Mouse (Mus musculus) hindbrain, embryonic 13.5 days (tissue): ENCODE data around the gene Nfib. TPM values are rescaled to one million over a fixed set of nuclear protein-coding genes. Genes with fewer than 3 reads are reported as not detected.

Source experiments
- ATAC-seq: fragments of 200-750 bp; cut with Nextera tagmentation; 2 replicates; pipeline ENCODE4 v1.8.0; 2017; ENCODE audit warnings: moderate TSS enrichment; ENCODE audit not compliant: low FRiP score
- H3K27ac ChIP-seq: fragments of 300-500 bp; sonication (generic); 2 replicates; pipeline ENCODE4 v1.5.1; 2015; ENCODE audit warnings: inconsistent platforms, mild to moderate bottlenecking, moderate library complexity
- H3K27me3 ChIP-seq: fragments of 300-500 bp; sonication (generic); 2 replicates; pipeline ENCODE4 v1.6.1; 2015; ENCODE audit warnings: mild to moderate bottlenecking, inconsistent platforms
- H3K36me3 ChIP-seq: fragments of 300-500 bp; sonication (generic); 2 replicates; pipeline ENCODE4 v1.6.1; 2015; ENCODE audit warnings: mild to moderate bottlenecking, inconsistent platforms
- H3K4me1 ChIP-seq: fragments of 300-500 bp; sonication (generic); replicated peaks from 2 replicates; pipeline ENCODE4 v1.6.1; 2015; ENCODE audit warnings: inconsistent platforms
- H3K4me2 ChIP-seq: fragments of 300-500 bp; sonication (generic); 2 replicates; pipeline ENCODE4 v1.6.1; 2015; ENCODE audit warnings: inconsistent platforms, mild to moderate bottlenecking, moderate library complexity
- H3K4me3 ChIP-seq: fragments of 300-500 bp; sonication (generic); 2 replicates; pipeline ENCODE4 v1.5.1; 2015; ENCODE audit warnings: mild to moderate bottlenecking, inconsistent platforms
- H3K9ac ChIP-seq: fragments of 300-500 bp; sonication (generic); 2 replicates; pipeline ENCODE4 v1.6.1; 2015; ENCODE audit warnings: mild to moderate bottlenecking, inconsistent platforms
- H3K9me3 ChIP-seq: fragments of 300-500 bp; sonication (generic); 2 replicates; pipeline ENCODE4 v1.6.1; 2016; ENCODE audit warnings: inconsistent platforms
- WGBS: fragments of 180-500 bp; shearing (Covaris S2); methylation state at CpG from one replicate; pipeline ENCODE4 v1.1.7; 2015; 5-methylcytosine and 5-hydroxymethylcytosine counted together
- polyA plus RNA-seq: library from polyadenylated mRNA; unstranded; fragments of >200 nt; fragmentation: Nextera tagmentation; extraction: Ambion mirVana; gene quantifications from 2 replicates; pipeline ENCODE4 v1.2.1, GENCODE M21; 2015

Gene Nfib
- polyA plus RNA-seq, 1 experiment from 2014 or later, result 107 TPM

- WGBS, result 73% methylated on average over 7 of the region's 7 CpGs
- Histone ChIP-seq H3K27me3 (no peaks in the 10 kb centered on the region), H3K27ac (0 out of 2 replicates have a peak overlapping the region, but pooled peaks have one; percentile 60), H3K4me2 (no peak overlapping the region), H3K4me1 (peaks cover 12% of the 10 kb centered on the region; the same call in 1 of the 2 replicates), H3K9me3 (0 out of 2 replicates have a peak, but pooled peaks cover 4% of the 10 kb centered on the region), H3K36me3 (no peaks in the 10 kb centered on the region; the same call in 1 of the 2 replicates), H3K4me3 (no peak overlapping the region), H3K9ac (no peak overlapping the region)
- no peak for ATAC-seq
Measured at GRCm38 (mm10) chr4:82573291-82573605, 132.3 kb downstream of the Nfib start.

GRCm38 (mm10) chr4:82572410-82573290 is 132.9 kb downstream of the Nfib start:
- Histone ChIP-seq H3K27ac (peak overlapping the region; percentile 60; the same call in 1 of the 2 replicates), H3K36me3 (no peaks in the 10 kb centered on the region; the same call in 1 of the 2 replicates), H3K4me3 (no peak overlapping the region), H3K9me3 (0 out of 2 replicates have a peak, but pooled peaks cover 2% of the 10 kb centered on the region), H3K4me1 (peaks cover 12% of the 10 kb centered on the region; the same call in 1 of the 2 replicates), H3K9ac (no peak overlapping the region), H3K27me3 (no peaks in the 10 kb centered on the region), H3K4me2 (no peak overlapping the region)
- WGBS, result 63% methylated on average over 13 of the region's 13 CpGs
- no peak for ATAC-seq

- Histone ChIP-seq H3K4me3 (no peak overlapping the region), H3K4me2 (no peak overlapping the region), H3K9me3 (no peaks in the 10 kb centered on the region), H3K9ac (no peak overlapping the region), H3K36me3 (no peaks in the 10 kb centered on the region), H3K27ac (no peak overlapping the region), H3K27me3 (no peaks in the 10 kb centered on the region), H3K4me1 (no peaks in the 10 kb centered on the region)
- no peak for ATAC-seq
- 94% methylated on average over 2 of the region's 2 CpGs for WGBS
Measured at GRCm38 (mm10) chr4:82558816-82559215, 146.7 kb downstream of the Nfib start.

GRCm38 (mm10) chr4:82555673-82556171 is 149.8 kb downstream of the Nfib start:
- Histone ChIP-seq H3K9me3 (no peaks in the 10 kb centered on the region), H3K36me3 (no peaks in the 10 kb centered on the region), H3K27ac (no peak overlapping the region; the same call in 1 of the 2 replicates), H3K4me2 (no peak overlapping the region), H3K4me1 (no peaks in the 10 kb centered on the region), H3K27me3 (no peaks in the 10 kb centered on the region), H3K9ac (no peak overlapping the region), H3K4me3 (no peak overlapping the region)
- 77% methylated on average over 16 of the region's 16 CpGs for WGBS
- no peak for ATAC-seq

- no peaks in the 10 kb centered on the region for H3K4me1 ChIP-seq
- ATAC-seq, result no peak
- no peak overlapping the region for H3K4me2 ChIP-seq
- no peaks in the 10 kb centered on the region for H3K9me3 ChIP-seq
- H3K27ac ChIP-seq, result no peak overlapping the region
- H3K9ac ChIP-seq, result no peak overlapping the region
- WGBS, result 77% methylated on average over 3 of the region's 3 CpGs
- no peaks in the 10 kb centered on the region for H3K36me3 ChIP-seq
- no peak overlapping the region for H3K4me3 ChIP-seq
- no peaks in the 10 kb centered on the region for H3K27me3 ChIP-seq
Measured at GRCm38 (mm10) chr4:82553658-82554057, 151.9 kb downstream of the Nfib start.

- no peaks in the 10 kb centered on the region for H3K36me3 ChIP-seq
- WGBS, result 69% methylated on average over 7 of the region's 7 CpGs
- no peaks in the 10 kb centered on the region for H3K4me1 ChIP-seq
- no peak overlapping the region for H3K4me2 ChIP-seq
- H3K9me3 ChIP-seq, result no peaks in the 10 kb centered on the region
- H3K27ac ChIP-seq, result no peak overlapping the region
- no peak overlapping the region for H3K9ac ChIP-seq
- no peak overlapping the region for H3K4me3 ChIP-seq
- no peaks in the 10 kb centered on the region for H3K27me3 ChIP-seq
- ATAC-seq, result no peak
Measured at GRCm38 (mm10) chr4:82552238-82552637, 153.3 kb downstream of the Nfib start.

- Histone ChIP-seq H3K27ac (no peak overlapping the region), H3K4me3 (no peak overlapping the region), H3K4me1 (no peaks in the 10 kb centered on the region), H3K27me3 (no peaks in the 10 kb centered on the region), H3K4me2 (no peak overlapping the region), H3K9ac (no peak overlapping the region), H3K9me3 (no peaks in the 10 kb centered on the region), H3K36me3 (no peaks in the 10 kb centered on the region)
- ATAC-seq, result no peak
- whole genome bisulfite sequencing, result 76% methylated on average over 10 of the region's 10 CpGs
Measured at GRCm38 (mm10) chr4:82549762-82550380, 155.7 kb downstream of the Nfib start.

GRCm38 (mm10) chr4:82548247-82548646 is 157.3 kb downstream of the Nfib start:
- Histone ChIP-seq H3K27me3 (peaks cover 2% of the 10 kb centered on the region; the same call in 1 of the 2 replicates), H3K4me2 (no peak overlapping the region), H3K4me3 (no peak overlapping the region), H3K27ac (no peak overlapping the region), H3K9ac (no peak overlapping the region), H3K36me3 (no peaks in the 10 kb centered on the region), H3K9me3 (no peaks in the 10 kb centered on the region), H3K4me1 (peaks cover 3% of the 10 kb centered on the region; the same call in 1 of the 2 replicates)
- 93% methylated on average over 1 of the region's 1 CpGs for WGBS
- no peak for ATAC-seq

GRCm38 (mm10) chr4:82543936-82544335 is 161.6 kb downstream of the Nfib start:
- 70% methylated on average over 3 of the region's 3 CpGs for WGBS
- Histone ChIP-seq H3K9ac (no peak overlapping the region), H3K36me3 (no peaks in the 10 kb centered on the region), H3K4me2 (no peak overlapping the region), H3K27me3 (peaks cover 20% of the 10 kb centered on the region), H3K4me1 (peaks cover 24% of the 10 kb centered on the region), H3K4me3 (no peak overlapping the region), H3K27ac (no peak overlapping the region), H3K9me3 (no peaks in the 10 kb centered on the region)
- no peak for ATAC-seq

GRCm38 (mm10) chr4:82543398-82543740 is 162.2 kb downstream of the Nfib start:
- WGBS, result 42% methylated on average over 4 of the region's 4 CpGs
- ATAC-seq, result no peak
- no peak overlapping the region for H3K4me3 ChIP-seq

GRCm38 (mm10) chr4:82542656-82543397 is 162.7 kb downstream of the Nfib start:
- H3K36me3 ChIP-seq, result no peaks in the 10 kb centered on the region
- H3K9me3 ChIP-seq, result no peaks in the 10 kb centered on the region
- H3K4me1 ChIP-seq, result peaks cover 35% of the 10 kb centered on the region
- no peak for ATAC-seq
- peaks cover 20% of the 10 kb centered on the region for H3K27me3 ChIP-seq
- no peak overlapping the region for H3K9ac ChIP-seq
- H3K27ac ChIP-seq, result no peak overlapping the region
- 57% methylated on average over 10 of the region's 10 CpGs for WGBS
- no peak overlapping the region for H3K4me3 ChIP-seq
- H3K4me2 ChIP-seq, result 0 out of 2 replicates have a peak overlapping the region, but pooled peaks have one; percentile 10

More at GRCm38 (mm10) chr4:82543398-82543740, 162.2 kb downstream of the Nfib start:
- Histone ChIP-seq H3K9me3 (no peaks in the 10 kb centered on the region), H3K27me3 (peaks cover 20% of the 10 kb centered on the region), H3K4me1 (peaks cover 30% of the 10 kb centered on the region), H3K27ac (no peak overlapping the region), H3K36me3 (no peaks in the 10 kb centered on the region), H3K4me2 (no peak overlapping the region), H3K9ac (no peak overlapping the region)
